Mouse (Mus musculus): ENCODE measurements around the gene Trem1.

Gene Trem1

GRCm38 (mm10) chr17:48232518-48232917 lies at the start of gene Trem1:
TSS of gene Trem1 (plus strand) at chr17:48232768.
- DNase-seq, result no peak

- no peak for DNase-seq
These were observed 47.3 kb upstream of the Trem1 start for GRCm38 (mm10) chr17:48185252-48185651.

GRCm38 (mm10) chr17:48192366-48192765 lies 40.2 kb upstream of the Trem1 start:
- no peak for DNase-seq

GRCm38 (mm10) chr17:48203086-48203485 lies 29.5 kb upstream of the Trem1 start:
- DNase-seq, result no peak

GRCm38 (mm10) chr17:48212596-48212995 lies 20.0 kb upstream of the Trem1 start:
- no peak for DNase-seq

- no peak for DNase-seq
These were observed 19.1 kb upstream of the Trem1 start for GRCm38 (mm10) chr17:48213511-48213910.

GRCm38 (mm10) chr17:48215429-48215828 lies 17.1 kb upstream of the Trem1 start:
- DNase-seq, result no peak

- no peak for DNase-seq
These were observed 1.9 kb upstream of the Trem1 start for GRCm38 (mm10) chr17:48230680-48231079.

GRCm38 (mm10) chr17:48233789-48234188 lies 1.2 kb downstream of the Trem1 start:
- DNase-seq, result no peak

- DNase-seq, result no peak
These were observed 2.0 kb downstream of the Trem1 start for GRCm38 (mm10) chr17:48234550-48234949.

GRCm38 (mm10) chr17:48235773-48236370 lies 3.3 kb downstream of the Trem1 start:
- DNase-seq, result no peak

- DNase-seq, result no peak
These were observed 5.1 kb downstream of the Trem1 start for GRCm38 (mm10) chr17:48237621-48238020.

- no peak for DNase-seq
These were observed 14.8 kb downstream of the Trem1 start, which contains the start of gene Trem3 for GRCm38 (mm10) chr17:48247221-48247928. TSS of gene Trem3 (plus strand) at chr17:48247777.

- no peak for DNase-seq
These were observed 16.5 kb downstream of the Trem1 start for GRCm38 (mm10) chr17:48249039-48249438.

GRCm38 (mm10) chr17:48249501-48249900 lies 16.9 kb downstream of the Trem1 start:
- DNase-seq, result no peak

GRCm38 (mm10) chr17:48250631-48251030 lies 18.1 kb downstream of the Trem1 start:
- DNase-seq, result no peak

- DNase-seq, result no peak
These were observed 24.0 kb downstream of the Trem1 start for GRCm38 (mm10) chr17:48256575-48256974.

- no peak for DNase-seq
These were observed 29.3 kb downstream of the Trem1 start for GRCm38 (mm10) chr17:48261868-48262267.

GRCm38 (mm10) chr17:48263741-48264362 lies 31.3 kb downstream of the Trem1 start, which contains the start of gene Treml4:
TSS of gene Treml4 (plus strand) at chr17:48264295.
- DNase-seq, result no peak

GRCm38 (mm10) chr17:48264662-48265061 lies 32.1 kb downstream of the Trem1 start:
- DNase-seq, result no peak

GRCm38 (mm10) chr17:48266138-48266537 lies 33.6 kb downstream of the Trem1 start:
- no peak for DNase-seq

- no peak for DNase-seq
These were observed 34.2 kb downstream of the Trem1 start for GRCm38 (mm10) chr17:48266610-48267304.

GRCm38 (mm10) chr17:48267591-48267990 lies 35.0 kb downstream of the Trem1 start:
- no peak for DNase-seq

Data from cerebellum, adult 8-10 months (tissue).